Mouse (Mus musculus) testis, adult 2 months (tissue): ENCODE data around the gene Rab11fip4. TPM values are rescaled to one million over a fixed set of nuclear protein-coding genes. Genes with fewer than 3 reads are reported as not detected.

Source experiments
- H3K27ac ChIP-seq: fragments of 200-500 bp; 2 replicates; pipeline ENCODE4 v1.5.1; 2012; ENCODE audit warnings: low read depth, low read length; ENCODE audit not compliant: control insufficient read depth, insufficient read depth
- H3K27me3 ChIP-seq: fragments of 200-500 bp; 2 replicates; pipeline ENCODE4 v1.6.1; 2012; ENCODE audit warnings: mild to moderate bottlenecking, low read length, moderate library complexity; ENCODE audit not compliant: control insufficient read depth, insufficient read depth
- H3K36me3 ChIP-seq: fragments of 200-500 bp; 2 replicates; pipeline ENCODE4 v1.6.1; 2012; ENCODE audit warnings: mild to moderate bottlenecking, low read length; ENCODE audit not compliant: control insufficient read depth, insufficient read depth
- H3K4me1 ChIP-seq: fragments of 200-500 bp; 2 replicates; pipeline ENCODE4 v1.6.1; 2012; ENCODE audit warnings: low read length; ENCODE audit not compliant: control insufficient read depth, insufficient read depth
- H3K4me3 ChIP-seq: fragments of 200-500 bp; 2 replicates; pipeline ENCODE4 v1.5.1; 2012; ENCODE audit warnings: low read depth, mild to moderate bottlenecking, low read length, moderate library complexity, mixed read lengths; ENCODE audit not compliant: control insufficient read depth
- CTCF ChIP-seq: fragments of 200-500 bp; IDR thresholded peaks from 2 replicates; pipeline ENCODE4 v1.5.1; 2012; ENCODE audit warnings: low read depth, mild to moderate bottlenecking, inconsistent platforms, low read length, moderate library complexity; ENCODE audit not compliant: control insufficient read depth, insufficient read depth, insufficient replicate concordance
- POLR2A ChIP-seq: fragments of 200-500 bp; IDR thresholded peaks from 2 replicates; pipeline ENCODE4 v1.6.1; 2012; ENCODE audit warnings: low read depth, mild to moderate bottlenecking, inconsistent platforms, low read length, moderate library complexity; ENCODE audit not compliant: control insufficient read depth
- polyA plus RNA-seq: library from polyadenylated mRNA; depleted of rRNA; stranded (reverse); fragments of >200 nt; gene quantifications from 2 replicates; pipeline ENCODE4 v1.2.3, GENCODE M21; 2012

Gene Rab11fip4
- polyA plus RNA-seq, 1 experiment = 12.1 TPM

- no peak overlapping the region for H3K27ac ChIP-seq
- no peak overlapping the region for H3K4me3 ChIP-seq
- H3K4me1 ChIP-seq = peaks cover 9% of the 10 kb centered on the region
- no peaks in the 10 kb centered on the region for H3K36me3 ChIP-seq
- H3K27me3 ChIP-seq = peaks cover 2% of the 10 kb centered on the region; the same call in 1 of the 2 replicates
- TF ChIP-seq CTCF (no peak), POLR2A (no peak)
These were observed 124.3 kb downstream of the Rab11fip4 start for GRCm38 (mm10) chr11:79715316-79715715.

DNA sequence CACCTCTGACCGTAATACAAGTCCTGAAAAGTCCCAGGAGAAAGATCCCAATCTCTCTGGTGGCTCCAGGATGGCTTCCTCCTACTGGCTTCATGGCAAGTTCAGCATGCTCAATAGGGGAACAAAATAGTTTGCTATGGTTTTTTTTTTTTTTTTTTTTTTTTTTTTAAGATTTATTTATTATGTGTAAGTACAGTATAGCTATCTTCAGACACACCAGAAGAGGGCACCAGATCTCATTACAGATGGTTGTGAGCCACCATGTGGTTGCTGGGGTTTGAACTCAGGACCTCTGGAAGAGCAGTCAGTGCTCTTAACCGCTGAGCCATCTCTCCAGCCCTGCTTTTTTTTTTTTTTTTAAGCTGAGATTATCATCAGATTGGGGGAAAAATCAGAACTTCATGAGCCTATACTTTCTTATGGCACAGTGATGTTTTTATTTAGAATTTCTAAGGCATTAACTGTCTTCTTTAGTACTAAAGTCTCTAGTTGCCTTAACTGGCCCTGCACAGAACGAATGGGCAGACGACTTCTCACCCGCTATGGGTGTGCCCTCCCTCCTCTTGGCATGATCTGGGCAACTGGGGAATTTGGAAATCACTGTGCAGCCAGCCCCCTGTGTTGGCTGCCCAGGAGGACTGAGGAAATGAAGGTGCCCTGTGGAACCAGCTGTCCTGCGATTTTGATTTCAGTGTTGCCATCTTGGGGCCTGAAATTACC is 124.9 kb downstream of the Rab11fip4 start:
- Histone ChIP-seq H3K4me1 (peaks cover 9% of the 10 kb centered on the region), H3K27ac (no peak overlapping the region), H3K36me3 (no peaks in the 10 kb centered on the region), H3K4me3 (no peak overlapping the region), H3K27me3 (peaks cover 2% of the 10 kb centered on the region; the same call in 1 of the 2 replicates)
- TF ChIP-seq POLR2A (no peak), CTCF (no peak)

- H3K36me3 ChIP-seq = no peaks in the 10 kb centered on the region
- H3K27ac ChIP-seq = no peak overlapping the region
- peaks cover 5% of the 10 kb centered on the region for H3K4me1 ChIP-seq
- H3K4me3 ChIP-seq = no peak overlapping the region
- H3K27me3 ChIP-seq = 0 out of 2 replicates have a peak, but pooled peaks cover under 1% of the 10 kb centered on the region
- no peak for TF ChIP-seq CTCF
- no peak for TF ChIP-seq POLR2A
These were observed 125.4 kb downstream of the Rab11fip4 start for GRCm38 (mm10) chr11:79716453-79716749.

- H3K27ac ChIP-seq = no peak overlapping the region
- no peaks in the 10 kb centered on the region for H3K4me1 ChIP-seq
- TF ChIP-seq POLR2A (no peak), CTCF (no peak)
- H3K4me3 ChIP-seq = no peak overlapping the region
- H3K27me3 ChIP-seq = no peaks in the 10 kb centered on the region
- no peaks in the 10 kb centered on the region for H3K36me3 ChIP-seq
These were observed 126.3 kb downstream of the Rab11fip4 start for GRCm38 (mm10) chr11:79717271-79717670.

DNA sequence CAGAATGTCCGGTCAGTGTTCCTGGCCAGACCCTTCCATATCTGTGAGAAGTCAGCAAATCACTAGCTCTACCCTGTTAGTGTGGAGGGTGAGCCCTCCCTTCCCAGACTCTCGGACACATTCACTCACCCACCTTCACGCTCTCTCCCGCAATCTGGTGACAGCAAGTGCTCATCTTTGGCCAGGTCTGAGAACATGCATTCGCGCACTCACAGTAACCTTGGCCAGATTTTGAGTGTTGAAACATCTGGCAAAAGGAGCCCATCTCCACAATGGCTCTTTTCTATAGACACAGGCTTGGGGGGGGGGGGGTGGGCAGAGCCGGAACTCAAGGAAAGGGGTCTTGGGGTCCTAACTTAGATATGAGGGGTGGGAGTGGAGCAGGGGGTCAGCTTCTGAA is 126.8 kb downstream of the Rab11fip4 start:
- H3K27me3 ChIP-seq = no peaks in the 10 kb centered on the region
- H3K27ac ChIP-seq = no peak overlapping the region
- H3K36me3 ChIP-seq = no peaks in the 10 kb centered on the region
- TF ChIP-seq CTCF = no peak
- TF ChIP-seq POLR2A = no peak
- no peak overlapping the region for H3K4me3 ChIP-seq
- no peaks in the 10 kb centered on the region for H3K4me1 ChIP-seq

DNA sequence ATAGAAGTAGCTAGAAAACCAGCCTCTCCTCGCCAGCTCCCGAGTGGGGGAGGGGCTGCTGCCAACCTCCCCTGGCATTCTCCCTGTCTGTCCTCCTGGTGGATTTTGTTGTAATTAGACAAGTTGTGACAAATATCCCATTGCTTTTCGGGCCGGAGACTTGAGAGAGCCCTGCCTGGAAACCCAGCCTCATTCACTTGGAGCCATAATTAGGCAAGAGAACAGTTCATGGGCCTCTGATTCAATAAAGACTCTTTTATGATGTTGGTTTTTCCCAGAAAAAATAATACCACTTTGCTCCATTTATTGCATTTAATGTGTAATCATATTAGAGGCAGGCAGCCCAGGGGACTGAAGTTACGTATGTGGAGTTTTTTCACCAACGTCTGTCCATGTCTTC is 127.2 kb downstream of the Rab11fip4 start:
- Histone ChIP-seq H3K4me3 (no peak overlapping the region), H3K4me1 (no peaks in the 10 kb centered on the region), H3K36me3 (no peaks in the 10 kb centered on the region), H3K27ac (no peak overlapping the region), H3K27me3 (no peaks in the 10 kb centered on the region)
- TF ChIP-seq POLR2A (no peak), CTCF (no peak)

GRCm38 (mm10) chr11:79718829-79719346 is 127.9 kb downstream of the Rab11fip4 start:
- Histone ChIP-seq H3K4me1 (no peaks in the 10 kb centered on the region), H3K27me3 (no peaks in the 10 kb centered on the region), H3K27ac (no peak overlapping the region), H3K4me3 (no peak overlapping the region), H3K36me3 (no peaks in the 10 kb centered on the region)
- TF ChIP-seq POLR2A (no peak), CTCF (no peak)

- Histone ChIP-seq H3K27ac (no peak overlapping the region), H3K36me3 (no peaks in the 10 kb centered on the region), H3K27me3 (no peaks in the 10 kb centered on the region), H3K4me1 (no peaks in the 10 kb centered on the region), H3K4me3 (no peak overlapping the region)
- no peak for TF ChIP-seq POLR2A
- TF ChIP-seq CTCF = no peak
These were observed 129.7 kb downstream of the Rab11fip4 start for GRCm38 (mm10) chr11:79720737-79721136.
